Mouse (Mus musculus): Measurements from ENCODE around the gene Scd2.

GRCm38 (mm10) chr19:44259484-44259883 is 34.0 kb upstream of the Scd2 start:
- no peak for TF ChIP-seq POLR2A (IDR thresholded peaks at IDR 0.05; ENCODE audit: low read depth, low read length)
- TF ChIP-seq CTCF (IDR thresholded peaks at IDR 0.05; ENCODE audit: borderline replicate concordance, insufficient read depth, low read length): no peak
